In the genomic region with DNA sequence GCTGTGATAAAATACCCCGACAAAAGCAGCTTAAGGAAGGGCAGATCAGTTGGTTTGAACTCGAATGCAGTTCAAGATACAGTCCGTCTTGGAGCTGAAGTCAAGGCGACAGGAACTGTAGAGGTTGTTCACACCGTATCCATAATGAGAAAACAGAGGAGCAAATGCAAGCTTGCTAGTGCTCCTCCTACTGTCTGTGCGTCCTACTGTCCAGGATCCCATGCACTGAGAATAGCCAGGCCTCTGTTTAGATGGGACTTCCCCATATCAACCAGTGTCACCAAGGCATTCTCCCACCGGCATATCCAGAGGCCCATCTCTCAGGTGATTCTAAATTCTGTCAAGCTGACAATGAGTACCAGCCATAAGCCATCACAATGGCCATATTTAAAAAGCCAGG, we compare ENCODE assay signal across 10 mouse cellular contexts.
"Had no signal": no experiment of that assay in that cellular context is flagged by ENCODE, and none has a peak within 500 bp of the region (broad histone marks: within the 10 kb centered on the region; RNA-seq: fewer than 3 reads in every experiment).

No protein-coding gene starts in this region.

- DNase-seq: kidney, adult 2 months; kidney, postnatal 25 days; lung, embryonic 14.5 days; lung, postnatal 14 days; right cerebral cortex, postnatal 25 days; thymus, postnatal 36 days had no signal

- ATAC-seq: midbrain, embryonic 16.5 days had no signal

- H3K27ac ChIP-seq: left cerebral cortex, adult 2 months; limb, embryonic 15.5 days; midbrain, embryonic 12.5 days had no signal

- H3K4me3 ChIP-seq: left cerebral cortex, adult 2 months; limb, embryonic 15.5 days; midbrain, embryonic 12.5 days had no signal

- H3K9ac ChIP-seq: limb, embryonic 15.5 days; lung, embryonic 14.5 days; midbrain, embryonic 12.5 days had no signal

- H3K9me3 ChIP-seq: limb, embryonic 15.5 days; midbrain, embryonic 12.5 days had no signal

- H3K36me3 ChIP-seq: limb, embryonic 15.5 days; midbrain, embryonic 12.5 days had no signal

- H3K4me2 ChIP-seq: limb, embryonic 15.5 days; lung, embryonic 14.5 days; midbrain, embryonic 12.5 days had no signal

- H3K27me3 ChIP-seq: limb, embryonic 15.5 days; midbrain, embryonic 12.5 days had no signal

- H3K4me1 ChIP-seq: limb, embryonic 15.5 days had no signal
